Mouse (Mus musculus) hindbrain, embryonic 10.5 days (tissue): ENCODE data around the gene Lmbr1. TPM values are rescaled to one million over a fixed set of nuclear protein-coding genes. Genes with fewer than 3 reads are reported as not detected.

Source experiments
- polyA plus RNA-seq: library from polyadenylated mRNA; unstranded; fragments of >200 nt; fragmentation: Nextera tagmentation; extraction: Ambion mirVana; gene quantifications from 2 replicates; pipeline ENCODE4 v1.2.1, GENCODE M21; 2016

Gene Lmbr1
- polyA plus RNA-seq, 1 experiment from 2014 or later, result 11.0 TPM

Other genes starting within 250 kb of the Lmbr1 start
- 6.9 and 8.8 TPM in 2 replicates for gene Rnf32, start 182.4 kb downstream of the Lmbr1 start, polyA plus RNA-seq
- 22.4 and 32.8 TPM in 2 replicates for gene Nom1, start 56.3 kb upstream of the Lmbr1 start, polyA plus RNA-seq
- gene Mnx1, start 100.1 kb upstream of the Lmbr1 start, polyA plus RNA-seq, result 0.06 and 0.16 TPM in 2 replicates
- 23.3 and 23.7 TPM in 2 replicates for gene Ube3c, start 190.9 kb upstream of the Lmbr1 start, polyA plus RNA-seq